Mouse (Mus musculus): ENCODE measurements at regions not wholly inside any gene's neighbourhood (a gene's known extent, or its start where the extent isn't known, plus 50 kb on each side); places are given as distances from the start of the nearest gene placed in this dataset.

DNA sequence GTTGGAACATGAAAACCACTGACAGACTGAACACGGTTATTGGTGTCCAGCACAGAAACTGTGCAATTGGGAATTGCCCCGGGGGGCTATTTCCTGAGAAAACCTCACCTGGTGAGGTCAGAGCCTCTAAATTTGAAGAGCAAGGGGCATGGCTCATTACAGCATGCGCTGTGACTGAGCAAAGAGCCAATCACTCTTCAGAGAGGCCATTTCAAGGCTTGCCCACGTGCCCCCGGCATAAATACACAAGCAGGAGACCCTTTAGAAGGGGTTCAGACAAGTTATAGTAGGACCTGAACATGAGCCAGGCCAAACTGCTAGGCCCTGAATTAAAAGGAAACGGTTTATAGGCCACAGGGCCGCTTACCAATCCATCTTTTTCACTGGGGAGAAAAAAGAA, 512.9 kb upstream of the Zeb2 start:
- DNase-seq (ENCODE audit: low spot score) (no peak), ATAC-seq (no peak)
- Histone ChIP-seq H3K36me3 (ENCODE audit: insufficient read depth, low read length) (no peaks in the 10 kb centered on the region), H3K4me1 (ENCODE audit: insufficient read depth, low read depth, low read length) (no peaks in the 10 kb centered on the region), H3K27me3 (replicated peaks; ENCODE audit: insufficient read depth, low read length) (no peaks in the 10 kb centered on the region), H3K9me3 (ENCODE audit: low read length) (no peaks in the 10 kb centered on the region), H3K4me3 (ENCODE audit: low read depth, low read length) (no peak overlapping the region), H3K9ac (replicated peaks; ENCODE audit: low read depth) (no peak overlapping the region), H3K4me2 (replicated peaks; ENCODE audit: low read depth, low read length) (no peak overlapping the region), H3K27ac (ENCODE audit: low read length) (no peak overlapping the region)
- WGBS: 66% methylated on average over 7 of the region's 7 CpGs
- no peak for TF ChIP-seq CTCF (IDR thresholded peaks at IDR 0.05)
- no peak for TF ChIP-seq EP300 (IDR thresholded peaks at IDR 0.05)

DNA sequence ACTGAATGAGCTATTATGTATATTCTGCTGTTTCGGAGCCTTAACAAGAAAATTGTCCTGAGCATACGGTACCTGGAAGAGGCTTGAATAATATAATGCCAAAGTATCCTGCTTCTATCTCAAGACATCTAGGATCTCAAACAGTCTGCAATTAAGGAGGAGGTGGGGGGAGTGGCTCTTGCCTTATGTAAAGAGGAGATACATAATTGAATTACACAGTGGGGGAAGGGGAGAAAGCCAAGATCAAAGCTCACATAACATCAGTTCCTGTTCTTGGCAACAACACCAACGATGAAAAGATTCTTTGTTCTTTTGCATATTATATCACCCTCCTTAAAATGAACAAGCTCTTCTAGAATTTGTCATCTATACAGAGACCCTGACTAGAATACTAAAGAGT, 512.4 kb upstream of the Zeb2 start:
- Histone ChIP-seq H3K9me3 (ENCODE audit: low read length) (no peaks in the 10 kb centered on the region), H3K27ac (ENCODE audit: low read length) (no peak overlapping the region), H3K4me3 (ENCODE audit: low read depth, low read length) (no peak overlapping the region), H3K9ac (replicated peaks; ENCODE audit: low read depth) (no peak overlapping the region), H3K27me3 (replicated peaks; ENCODE audit: insufficient read depth, low read length) (no peaks in the 10 kb centered on the region), H3K36me3 (ENCODE audit: insufficient read depth, low read length) (no peaks in the 10 kb centered on the region), H3K4me1 (ENCODE audit: insufficient read depth, low read depth, low read length) (no peaks in the 10 kb centered on the region), H3K4me2 (replicated peaks; ENCODE audit: low read depth, low read length) (no peak overlapping the region)
- TF ChIP-seq EP300 (IDR thresholded peaks at IDR 0.05): no peak
- TF ChIP-seq CTCF (IDR thresholded peaks at IDR 0.05): no peak
- ATAC-seq: no peak
- WGBS: 55% methylated on average over 3 of the region's 3 CpGs
- DNase-seq (ENCODE audit: low spot score): no peak

DNA sequence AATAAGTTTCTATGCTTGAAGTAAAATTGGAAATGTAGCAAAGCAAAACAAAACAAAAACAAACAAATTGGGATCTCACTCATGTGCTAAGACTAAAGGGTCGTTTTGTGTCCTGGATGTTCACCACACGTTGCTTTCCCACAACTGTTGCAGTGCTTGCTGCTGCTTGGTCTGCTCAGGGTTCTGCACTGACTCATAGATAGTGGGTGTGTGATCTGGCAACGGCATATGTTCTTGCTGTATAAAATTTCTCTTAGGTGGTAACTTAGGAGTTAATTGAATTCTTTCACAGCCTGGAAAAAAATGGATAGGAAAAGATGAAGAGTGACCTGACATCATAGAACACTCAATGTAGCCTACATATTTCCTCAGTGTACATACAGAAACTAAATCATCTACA, 505.9 kb upstream of the Zeb2 start:
- DNase-seq (ENCODE audit: low spot score) (no peak), ATAC-seq (no peak)
- Histone ChIP-seq H3K4me1 (ENCODE audit: insufficient read depth, low read depth, low read length) (no peaks in the 10 kb centered on the region), H3K9ac (replicated peaks; ENCODE audit: low read depth) (no peak overlapping the region), H3K27ac (ENCODE audit: low read length) (no peak overlapping the region), H3K27me3 (replicated peaks; ENCODE audit: insufficient read depth, low read length) (no peaks in the 10 kb centered on the region), H3K4me3 (ENCODE audit: low read depth, low read length) (no peak overlapping the region), H3K36me3 (ENCODE audit: insufficient read depth, low read length) (no peaks in the 10 kb centered on the region), H3K9me3 (ENCODE audit: low read length) (no peaks in the 10 kb centered on the region), H3K4me2 (replicated peaks; ENCODE audit: low read depth, low read length) (no peak overlapping the region)
- 57% methylated on average over 3 of the region's 3 CpGs for WGBS
- TF ChIP-seq CTCF (IDR thresholded peaks at IDR 0.05) (no peak), EP300 (IDR thresholded peaks at IDR 0.05) (no peak)

DNA sequence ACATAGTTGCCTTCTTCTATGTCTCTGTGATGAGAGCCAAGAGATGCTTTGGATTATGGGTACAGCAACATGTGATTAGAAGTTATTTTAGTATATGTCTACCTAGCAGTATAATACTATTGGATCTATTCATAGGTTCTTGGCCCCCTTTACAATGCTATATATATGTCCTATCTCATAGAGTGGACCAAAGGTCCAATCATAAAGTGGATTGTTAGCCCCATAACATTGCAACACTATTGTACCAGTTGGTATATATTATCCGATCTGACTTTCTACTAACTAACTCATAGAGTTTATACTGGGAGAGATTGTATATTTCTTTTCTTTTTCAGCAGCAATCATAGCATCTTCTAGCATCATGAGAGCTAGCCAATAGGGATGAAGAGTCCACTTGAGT, 491.7 kb upstream of the Zeb2 start:
- Histone ChIP-seq H3K27ac (ENCODE audit: low read length) (no peak overlapping the region), H3K4me3 (ENCODE audit: low read depth, low read length) (no peak overlapping the region), H3K9ac (replicated peaks; ENCODE audit: low read depth) (no peak overlapping the region), H3K9me3 (ENCODE audit: low read length) (no peaks in the 10 kb centered on the region), H3K4me1 (ENCODE audit: insufficient read depth, low read depth, low read length) (no peaks in the 10 kb centered on the region), H3K4me2 (replicated peaks; ENCODE audit: low read depth, low read length) (no peak overlapping the region), H3K27me3 (replicated peaks; ENCODE audit: insufficient read depth, low read length) (no peaks in the 10 kb centered on the region), H3K36me3 (ENCODE audit: insufficient read depth, low read length) (no peaks in the 10 kb centered on the region)
- 97% methylated on average over 1 of the region's 1 CpGs for WGBS
- no peak for ATAC-seq
- no peak for DNase-seq (ENCODE audit: low spot score)
- TF ChIP-seq CTCF (IDR thresholded peaks at IDR 0.05): no peak
- no peak for TF ChIP-seq EP300 (IDR thresholded peaks at IDR 0.05)

DNA sequence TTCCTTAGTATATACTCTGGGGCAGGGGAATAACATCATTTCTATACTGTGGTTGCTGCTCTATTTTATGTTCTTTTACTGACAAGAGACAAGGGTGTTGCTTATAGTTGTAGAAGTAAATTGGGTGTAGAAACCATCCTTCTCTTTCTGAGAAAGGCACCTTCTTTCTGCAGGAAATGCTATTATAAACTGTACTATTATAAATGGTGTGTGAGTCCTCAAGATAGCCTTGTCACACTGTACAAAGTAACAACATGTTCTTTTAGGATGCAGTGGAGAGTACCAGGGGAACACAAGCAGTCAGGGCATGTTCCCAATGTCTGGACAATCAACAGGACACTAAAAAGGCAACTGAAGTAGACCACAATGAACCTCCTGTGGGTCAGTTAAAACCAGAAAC, 490.2 kb upstream of the Zeb2 start:
- no peaks in the 10 kb centered on the region for H3K27me3 ChIP-seq (replicated peaks; ENCODE audit: insufficient read depth, low read length)
- peak; percentile 71 for ATAC-seq

DNA sequence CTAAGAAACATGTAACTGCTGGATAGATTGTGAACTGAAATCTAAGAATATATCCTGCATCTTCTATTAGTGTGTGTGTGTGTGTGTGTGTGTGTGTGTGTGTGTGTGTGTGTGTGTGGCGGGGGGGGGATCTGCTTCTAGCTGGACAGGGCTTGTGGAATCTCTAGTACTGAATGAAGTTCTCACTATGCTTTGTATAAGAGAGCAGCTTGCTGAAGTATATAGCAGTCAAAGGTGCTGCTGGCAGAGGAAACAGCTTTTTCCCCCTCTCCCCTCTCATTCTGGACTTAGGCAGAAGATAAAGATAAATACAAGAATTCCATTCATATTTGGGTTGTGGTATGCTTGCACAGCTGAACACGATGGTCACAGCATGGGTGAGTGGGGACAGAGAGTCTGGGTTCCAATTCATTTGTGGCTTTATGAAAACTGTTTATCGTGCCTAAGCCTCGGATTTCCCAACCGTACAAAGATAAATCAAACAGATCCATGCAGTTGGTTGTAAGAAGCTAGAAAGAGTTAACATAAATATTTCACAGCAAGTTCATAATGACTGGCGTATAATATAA, 484.2 kb upstream of the Zeb2 start:
- Histone ChIP-seq H3K36me3 (ENCODE audit: insufficient read depth, low read length) (no peaks in the 10 kb centered on the region), H3K9ac (replicated peaks; ENCODE audit: low read depth) (no peak overlapping the region), H3K4me3 (ENCODE audit: low read depth, low read length) (no peak overlapping the region), H3K27me3 (replicated peaks; ENCODE audit: insufficient read depth, low read length) (no peaks in the 10 kb centered on the region), H3K4me2 (replicated peaks; ENCODE audit: low read depth, low read length) (no peak overlapping the region), H3K4me1 (ENCODE audit: insufficient read depth, low read depth, low read length) (0 out of 2 replicates have a peak, but pooled peaks cover 4% of the 10 kb centered on the region), H3K27ac (ENCODE audit: low read length) (no peak overlapping the region), H3K9me3 (ENCODE audit: low read length) (no peaks in the 10 kb centered on the region)
- ATAC-seq: no peak
- peak; percentile 7 for DNase-seq (ENCODE audit: low spot score)
- TF ChIP-seq EP300 (IDR thresholded peaks at IDR 0.05) (no peak), CTCF (IDR thresholded peaks at IDR 0.05) (no peak)
- WGBS: 13% methylated on average over 6 of the region's 6 CpGs

More for the DNA sequence above, 490.2 kb upstream of the Zeb2 start:
- Histone ChIP-seq H3K4me2 (replicated peaks; ENCODE audit: low read depth, low read length) (no peak overlapping the region), H3K4me3 (ENCODE audit: low read depth, low read length) (no peak overlapping the region), H3K9me3 (ENCODE audit: low read length) (no peaks in the 10 kb centered on the region), H3K27ac (ENCODE audit: low read length) (no peak overlapping the region), H3K36me3 (ENCODE audit: insufficient read depth, low read length) (no peaks in the 10 kb centered on the region), H3K9ac (replicated peaks; ENCODE audit: low read depth) (no peak overlapping the region), H3K4me1 (ENCODE audit: insufficient read depth, low read depth, low read length) (no peaks in the 10 kb centered on the region)
- no peak for TF ChIP-seq CTCF (IDR thresholded peaks at IDR 0.05)
- TF ChIP-seq EP300 (IDR thresholded peaks at IDR 0.05): peak; percentile 79
- peak; percentile 14 for DNase-seq (ENCODE audit: low spot score)

DNA sequence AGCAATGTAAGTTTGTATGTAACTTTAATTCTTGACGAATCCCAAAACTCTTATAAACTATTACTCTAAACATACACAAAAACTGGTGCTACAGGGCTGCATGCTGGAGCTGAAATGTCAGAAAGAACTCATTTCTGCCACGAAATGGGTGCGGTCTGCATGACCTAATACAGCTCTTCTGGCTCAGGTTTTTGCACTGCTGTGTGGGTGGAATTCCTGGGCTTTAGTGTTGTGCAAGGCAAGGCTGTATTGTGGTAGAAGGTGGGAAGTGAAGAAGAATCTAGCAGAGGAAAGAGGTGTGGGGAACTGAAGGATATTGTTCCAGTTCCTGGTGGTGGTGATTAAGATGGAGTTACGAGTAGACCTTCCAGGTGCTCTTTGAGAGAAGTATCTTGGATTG, 476.6 kb upstream of the Zeb2 start:
- no peaks in the 10 kb centered on the region for H3K27me3 ChIP-seq (replicated peaks; ENCODE audit: insufficient read depth, low read length)
- DNase-seq (ENCODE audit: low spot score) (peak; percentile 8), ATAC-seq (no peak)
- no peak for TF ChIP-seq CTCF (IDR thresholded peaks at IDR 0.05)
- TF ChIP-seq EP300 (IDR thresholded peaks at IDR 0.05): no peak
- 69% methylated on average over 4 of the region's 4 CpGs for WGBS
- H3K4me1 ChIP-seq (ENCODE audit: insufficient read depth, low read depth, low read length): no peaks in the 10 kb centered on the region
- no peaks in the 10 kb centered on the region for H3K9me3 ChIP-seq (ENCODE audit: low read length)
- no peaks in the 10 kb centered on the region for H3K36me3 ChIP-seq (ENCODE audit: insufficient read depth, low read length)
- H3K9ac ChIP-seq (replicated peaks; ENCODE audit: low read depth): no peak overlapping the region
- H3K4me2 ChIP-seq (replicated peaks; ENCODE audit: low read depth, low read length): no peak overlapping the region
- H3K4me3 ChIP-seq (ENCODE audit: low read depth, low read length): no peak overlapping the region
- H3K27ac ChIP-seq (ENCODE audit: low read length): no peak overlapping the region

Measured in lung, postnatal 0 days (tissue).